Mouse (Mus musculus) myocyte (in vitro differentiated cells): ENCODE data around the gene Cyp17a1. TPM values are rescaled to one million over a fixed set of nuclear protein-coding genes. Genes with fewer than 3 reads are reported as not detected.

Source experiments
- H3K27me3 ChIP-seq: one replicate; pipeline ENCODE4 v1.6.1; 2011; ENCODE audit not compliant: control insufficient read depth, insufficient read depth, insufficient read length
- H3K36me3 ChIP-seq: one replicate; pipeline ENCODE4 v1.6.1; 2011; ENCODE audit not compliant: control insufficient read depth, insufficient read depth
- H3K4me2 ChIP-seq: one replicate; pipeline ENCODE4 v1.6.1; 2011; ENCODE audit warnings: low read depth, control low read depth
- H3K4me3 ChIP-seq: one replicate; pipeline ENCODE4 v1.5.1; 2011; ENCODE audit warnings: mild to moderate bottlenecking, control low read depth, moderate library complexity
- H3K79me2 ChIP-seq: one replicate; pipeline ENCODE4 v1.6.1; 2011; ENCODE audit not compliant: control insufficient read depth, insufficient read depth
- H3ac ChIP-seq: one replicate; pipeline ENCODE4 v1.6.1; 2011; ENCODE audit not compliant: control insufficient read depth, insufficient read length
- CEBPB ChIP-seq: IDR thresholded peaks from 2 replicates; pipeline ENCODE4 v1.6.1; 2011; ENCODE audit warnings: mild to moderate bottlenecking, moderate library complexity; ENCODE audit not compliant: poor library complexity, insufficient read depth, severe bottlenecking
- E2F4 ChIP-seq: IDR thresholded peaks from one replicate; pipeline ENCODE4 v1.6.1; 2011; ENCODE audit warnings: mild to moderate bottlenecking, control low read depth, moderate library complexity; ENCODE audit not compliant: insufficient read depth
- MAX ChIP-seq: IDR thresholded peaks from one replicate; pipeline ENCODE4 v1.6.1; 2011; ENCODE audit warnings: low read depth, mild to moderate bottlenecking, control low read depth
- MYOD1 ChIP-seq, 3 experiments: IDR thresholded peaks; one replicate each; pipeline ENCODE4 v1.6.1; 2011; ENCODE audit warnings: control low read depth in 2 of 3, low read depth in 2 of 3, mild to moderate bottlenecking in 2 of 3, moderate library complexity in 1 of 3; ENCODE audit not compliant: insufficient read length in 2 of 3, control insufficient read depth in 1 of 3
- MYOG ChIP-seq, 3 experiments: IDR thresholded peaks; one replicate each; pipeline ENCODE4 v1.6.1; 2011; ENCODE audit warnings: control low read depth in 2 of 3, low read depth in 2 of 3, mild to moderate bottlenecking in 2 of 3; ENCODE audit not compliant: insufficient read length in 2 of 3, control insufficient read depth in 1 of 3, insufficient read depth in 1 of 3
- POLR2A ChIP-seq: IDR thresholded peaks from one replicate; pipeline ENCODE4 v1.6.1; 2011; ENCODE audit warnings: low read depth, mild to moderate bottlenecking, control low read depth, moderate library complexity; ENCODE audit not compliant: insufficient read length
- POLR2AphosphoS2 ChIP-seq: IDR thresholded peaks from one replicate; pipeline ENCODE4 v1.6.1; 2011; ENCODE audit warnings: low read depth, control low read depth; ENCODE audit not compliant: insufficient read length
- REST ChIP-seq: IDR thresholded peaks from one replicate; pipeline ENCODE4 v1.6.1; 2011; ENCODE audit warnings: mild to moderate bottlenecking, control low read depth, moderate library complexity; ENCODE audit not compliant: insufficient read depth, insufficient read length
- SRF ChIP-seq: IDR thresholded peaks from one replicate; pipeline ENCODE4 v1.6.1; 2011; ENCODE audit warnings: low read depth; ENCODE audit not compliant: control insufficient read depth, insufficient read length
- TCF12 ChIP-seq: IDR thresholded peaks from one replicate; pipeline ENCODE4 v1.6.1; 2011; ENCODE audit warnings: mild to moderate bottlenecking, control low read depth; ENCODE audit not compliant: poor library complexity, insufficient read depth, severe bottlenecking
- TCF3 ChIP-seq: IDR thresholded peaks from one replicate; pipeline ENCODE4 v1.6.1; 2011; ENCODE audit warnings: low read depth, control low read depth; ENCODE audit not compliant: insufficient read length
- USF1 ChIP-seq: IDR thresholded peaks from one replicate; pipeline ENCODE4 v1.6.1; 2011; ENCODE audit warnings: low read depth, mild to moderate bottlenecking, control low read depth, moderate library complexity
- polyA plus RNA-seq: library from polyadenylated mRNA; unstranded; fragments of >200 nt; fragmentation: generic; extraction: Trizol; gene quantifications from one replicate; pipeline ENCODE4 v1.2.1, GENCODE M21; 2012; ENCODE audit warnings: missing spikeins

Cyp17a1 gene
- polyA plus RNA-seq, 1 experiment: not detected

GRCm38 (mm10) chr19:46699011-46699481 lies 26.1 kb upstream of the Cyp17a1 start:
- no peaks in the 10 kb centered on the region for H3K36me3 ChIP-seq
- TF ChIP-seq POLR2A (no peak), SRF (no peak), MAX (no peak), POLR2AphosphoS2 (no peak), USF1 (no peak), E2F4 (no peak), MYOG (IDR thresholded peaks at IDR 0.05; ENCODE audit: control insufficient read depth in 1 of 3, insufficient read depth in 1 of 3, insufficient read length in 2 of 3, low read depth in 2 of 3) (no peak), MYOD1 (IDR thresholded peaks at IDR 0.05; ENCODE audit: control insufficient read depth in 1 of 3, insufficient read length in 2 of 3, low read depth in 2 of 3) (no peak), CEBPB (no peak), REST (no peak), TCF12 (no peak), TCF3 (no peak)
- no peaks in the 10 kb centered on the region for H3K79me2 ChIP-seq
- H3K4me2 ChIP-seq: no peak overlapping the region
- no peaks in the 10 kb centered on the region for H3K27me3 ChIP-seq
- no peak overlapping the region for H3K4me3 ChIP-seq
- H3ac ChIP-seq: no peak overlapping the region

GRCm38 (mm10) chr19:46697840-46698517 lies 25.0 kb upstream of the Cyp17a1 start:
- H3ac ChIP-seq: no peak overlapping the region
- H3K27me3 ChIP-seq: no peaks in the 10 kb centered on the region
- H3K79me2 ChIP-seq: no peaks in the 10 kb centered on the region
- no peaks in the 10 kb centered on the region for H3K36me3 ChIP-seq
- no peak for TF ChIP-seq MYOD1 (IDR thresholded peaks at IDR 0.05; ENCODE audit: control insufficient read depth in 1 of 3, insufficient read length in 2 of 3, low read depth in 2 of 3)
- no peak for TF ChIP-seq POLR2AphosphoS2
- TF ChIP-seq SRF: no peak
- no peak for TF ChIP-seq MYOG (IDR thresholded peaks at IDR 0.05; ENCODE audit: control insufficient read depth in 1 of 3, insufficient read depth in 1 of 3, insufficient read length in 2 of 3, low read depth in 2 of 3)
- TF ChIP-seq TCF12: no peak
- TF ChIP-seq TCF3: no peak
- no peak overlapping the region for H3K4me2 ChIP-seq
- H3K4me3 ChIP-seq: no peak overlapping the region

- TF ChIP-seq USF1 (no peak), MAX (no peak), SRF (no peak), MYOG (IDR thresholded peaks at IDR 0.05; ENCODE audit: control insufficient read depth in 1 of 3, insufficient read depth in 1 of 3, insufficient read length in 2 of 3, low read depth in 2 of 3) (no peak), MYOD1 (IDR thresholded peaks at IDR 0.05; ENCODE audit: control insufficient read depth in 1 of 3, insufficient read length in 2 of 3, low read depth in 2 of 3) (no peak), TCF12 (no peak)
Measured at GRCm38 (mm10) chr19:46696943-46697342, 24.0 kb upstream of the Cyp17a1 start.

GRCm38 (mm10) chr19:46696482-46696881 lies 23.5 kb upstream of the Cyp17a1 start:
- H3ac ChIP-seq: no peak overlapping the region
- H3K79me2 ChIP-seq: no peaks in the 10 kb centered on the region
- TF ChIP-seq E2F4 (no peak), MAX (no peak), TCF12 (no peak), MYOD1 (IDR thresholded peaks at IDR 0.05; ENCODE audit: control insufficient read depth in 1 of 3, insufficient read length in 2 of 3, low read depth in 2 of 3) (no peak)
- H3K4me3 ChIP-seq: no peak overlapping the region
- no peaks in the 10 kb centered on the region for H3K36me3 ChIP-seq
- H3K27me3 ChIP-seq: no peaks in the 10 kb centered on the region
- no peak overlapping the region for H3K4me2 ChIP-seq

More at GRCm38 (mm10) chr19:46696943-46697342, 24.0 kb upstream of the Cyp17a1 start:
- Histone ChIP-seq H3K36me3 (no peaks in the 10 kb centered on the region), H3K4me2 (no peak overlapping the region), H3ac (no peak overlapping the region), H3K79me2 (no peaks in the 10 kb centered on the region), H3K27me3 (no peaks in the 10 kb centered on the region), H3K4me3 (no peak overlapping the region)

- TF ChIP-seq CEBPB (no peak), E2F4 (no peak), MAX (no peak), USF1 (no peak), MYOG (IDR thresholded peaks at IDR 0.05; ENCODE audit: control insufficient read depth in 1 of 3, insufficient read depth in 1 of 3, insufficient read length in 2 of 3, low read depth in 2 of 3) (no peak), MYOD1 (IDR thresholded peaks at IDR 0.05; ENCODE audit: control insufficient read depth in 1 of 3, insufficient read length in 2 of 3, low read depth in 2 of 3) (no peak), TCF3 (no peak), REST (no peak), TCF12 (no peak), SRF (no peak), POLR2AphosphoS2 (no peak), POLR2A (no peak)
- no peak overlapping the region for H3K4me3 ChIP-seq
- no peaks in the 10 kb centered on the region for H3K79me2 ChIP-seq
- H3K27me3 ChIP-seq: no peaks in the 10 kb centered on the region
- no peak overlapping the region for H3K4me2 ChIP-seq
- no peak overlapping the region for H3ac ChIP-seq
- H3K36me3 ChIP-seq: no peaks in the 10 kb centered on the region
Measured at GRCm38 (mm10) chr19:46693146-46693545, 20.2 kb upstream of the Cyp17a1 start.
